Mouse (Mus musculus): Measurements from ENCODE around the gene Gm11172. TPM values are rescaled to one million over a fixed set of nuclear protein-coding genes. Genes with fewer than 3 reads are reported as not detected.
"Not testable (repeated sequence)": the region's sequence is repeated elsewhere in the genome, so short reads cannot be mapped to it uniquely, and the experiment has no call there.

The Gm11172 gene
- polyA plus RNA-seq, 1 experiment from 2014 or later, result not detected

GRCm38 (mm10) chr16:10837903-10838302, 25.2 kb downstream of the Gm11172 start:
- Histone ChIP-seq H3K27me3 (no peaks in the 10 kb centered on the region), H3K9ac (no peak overlapping the region), H3K36me3 (0 out of 2 replicates have a peak, but pooled peaks cover 3% of the 10 kb centered on the region), H3K4me2 (peak overlapping the region; percentile 15; the same call in 1 of the 2 replicates), H3K27ac (peak overlapping the region; percentile 76), H3K4me3 (replicated peaks) (no peak overlapping the region), H3K9me3 (replicated peaks) (no peaks in the 10 kb centered on the region), H3K4me1 (peaks cover 56% of the 10 kb centered on the region)
- 76% methylated on average over 1 of the region's 1 CpGs for WGBS
- ATAC-seq (replicated peaks; ENCODE audit: low FRiP score), result no peak

DNA sequence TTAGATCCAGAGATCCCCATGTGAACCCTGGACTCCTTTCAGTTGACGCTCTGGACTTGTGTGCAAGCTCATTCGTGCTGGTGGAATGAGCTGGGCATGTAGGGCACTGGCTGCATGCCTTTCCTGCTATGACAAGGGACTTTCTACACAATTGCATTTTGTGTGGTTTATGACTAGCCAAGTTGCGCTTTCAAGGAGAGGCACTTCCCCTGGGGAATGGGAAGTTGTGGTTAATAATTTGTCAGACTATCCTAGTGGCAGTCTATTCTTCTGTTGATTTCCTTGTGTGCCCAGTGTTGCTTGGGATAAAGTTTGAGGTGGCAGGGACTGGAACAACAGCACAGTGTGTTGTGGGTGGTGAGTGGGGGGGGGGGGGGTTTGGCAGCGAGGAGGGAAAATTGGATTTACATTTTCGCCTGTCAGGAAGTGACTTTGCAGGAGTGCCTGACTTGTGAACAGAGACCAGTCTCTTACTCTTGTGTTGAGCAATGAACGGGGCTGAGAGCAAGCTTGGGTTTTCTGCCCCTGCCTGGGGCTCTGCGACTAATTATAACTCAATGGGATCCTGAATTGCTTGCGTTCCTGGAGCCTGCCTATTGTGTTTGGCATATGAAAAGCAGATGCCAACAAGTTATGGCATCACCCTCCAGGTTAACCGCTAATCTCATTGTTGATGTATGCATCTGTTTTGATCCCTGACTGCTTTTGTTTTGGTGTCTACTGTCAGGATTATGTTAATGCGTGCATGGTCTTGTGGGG, 26.0 kb downstream of the Gm11172 start:
- 0 out of 2 replicates have a peak, but pooled peaks cover 3% of the 10 kb centered on the region for H3K36me3 ChIP-seq
- peak overlapping the region; percentile 76 for H3K27ac ChIP-seq
- peak; percentile 9; the same call in 1 of the 2 replicates for ATAC-seq (replicated peaks; ENCODE audit: low FRiP score)
- no peaks in the 10 kb centered on the region for H3K9me3 ChIP-seq (replicated peaks)
- H3K4me3 ChIP-seq (replicated peaks), result no peak overlapping the region
- WGBS, result 57% methylated on average over 10 of the region's 10 CpGs
- H3K4me2 ChIP-seq, result peak overlapping the region; percentile 15
- H3K27me3 ChIP-seq, result no peaks in the 10 kb centered on the region
- no peak overlapping the region for H3K9ac ChIP-seq
- peaks cover 62% of the 10 kb centered on the region for H3K4me1 ChIP-seq

- Histone ChIP-seq H3K27ac (0 out of 2 replicates have a peak overlapping the region, but pooled peaks have one; percentile 76), H3K4me3 (replicated peaks) (no peak overlapping the region), H3K4me2 (no peak overlapping the region), H3K9ac (no peak overlapping the region), H3K36me3 (0 out of 2 replicates have a peak, but pooled peaks cover 3% of the 10 kb centered on the region), H3K4me1 (peaks cover 64% of the 10 kb centered on the region), H3K9me3 (replicated peaks) (no peaks in the 10 kb centered on the region), H3K27me3 (no peaks in the 10 kb centered on the region)
- no peak for ATAC-seq (replicated peaks; ENCODE audit: low FRiP score)
- WGBS, result 75% methylated on average over 11 of the region's 14 CpGs
These were observed 27.3 kb downstream of the Gm11172 start for GRCm38 (mm10) chr16:10840018-10840417.

- Histone ChIP-seq H3K27ac (no peak overlapping the region), H3K27me3 (no peaks in the 10 kb centered on the region), H3K36me3 (0 out of 2 replicates have a peak, but pooled peaks cover 3% of the 10 kb centered on the region), H3K9ac (no peak overlapping the region), H3K4me1 (peaks cover 45% of the 10 kb centered on the region), H3K9me3 (replicated peaks) (no peaks in the 10 kb centered on the region), H3K4me2 (no peak overlapping the region), H3K4me3 (replicated peaks) (no peak overlapping the region)
- WGBS, result 41% methylated on average over 4 of the region's 4 CpGs
- no peak for ATAC-seq (replicated peaks; ENCODE audit: low FRiP score)
These were observed 29.7 kb downstream of the Gm11172 start for GRCm38 (mm10) chr16:10842282-10842855.

- H3K9me3 ChIP-seq (replicated peaks), result no peaks in the 10 kb centered on the region
- peaks cover 32% of the 10 kb centered on the region for H3K4me1 ChIP-seq
- H3K4me3 ChIP-seq (replicated peaks), result peak overlapping the region; percentile 31
- H3K36me3 ChIP-seq, result 0 out of 2 replicates have a peak, but pooled peaks cover 3% of the 10 kb centered on the region
- H3K27ac ChIP-seq, result peak overlapping the region; percentile 74
- 10% methylated on average over 18 of the region's 18 CpGs for WGBS
- H3K4me2 ChIP-seq, result peak overlapping the region; percentile 58
- H3K9ac ChIP-seq, result peak overlapping the region; percentile 19; the same call in 1 of the 2 replicates
- H3K27me3 ChIP-seq, result no peaks in the 10 kb centered on the region
- ATAC-seq (replicated peaks; ENCODE audit: low FRiP score), result no peak
These were observed 31.0 kb downstream of the Gm11172 start for GRCm38 (mm10) chr16:10843486-10844318.

DNA sequence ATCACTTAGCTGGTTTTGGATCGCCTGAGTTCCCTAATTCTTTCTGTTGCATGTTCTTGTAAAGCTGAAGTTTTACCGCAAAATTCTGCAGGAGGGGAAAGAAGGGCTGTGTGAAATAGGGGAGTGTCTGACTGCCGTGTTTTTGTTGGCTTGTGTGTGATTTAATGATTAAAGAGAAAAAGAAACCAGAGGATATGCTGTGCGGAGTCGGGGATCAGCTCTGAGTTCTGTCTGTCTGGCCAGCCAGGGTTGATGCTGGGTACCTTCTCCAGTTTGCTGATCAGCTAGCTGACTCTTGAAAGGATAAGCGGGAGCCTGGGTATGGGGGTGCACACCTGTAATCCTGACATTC, 31.6 kb downstream of the Gm11172 start:
- Histone ChIP-seq H3K9ac (peak overlapping the region; percentile 19; the same call in 1 of the 2 replicates), H3K9me3 (replicated peaks) (no peaks in the 10 kb centered on the region), H3K4me3 (replicated peaks) (peak overlapping the region; percentile 31), H3K27me3 (no peaks in the 10 kb centered on the region), H3K4me2 (peak overlapping the region; percentile 58), H3K27ac (peak overlapping the region; percentile 74), H3K36me3 (0 out of 2 replicates have a peak, but pooled peaks cover 3% of the 10 kb centered on the region), H3K4me1 (peaks cover 26% of the 10 kb centered on the region)
- no peak for ATAC-seq (replicated peaks; ENCODE audit: low FRiP score)
- 26% methylated on average over 6 of the region's 6 CpGs for WGBS

GRCm38 (mm10) chr16:10845952-10846351, 33.2 kb downstream of the Gm11172 start:
- WGBS, result 74% methylated on average over 6 of the region's 6 CpGs
- Histone ChIP-seq H3K36me3 (0 out of 2 replicates have a peak, but pooled peaks cover 3% of the 10 kb centered on the region), H3K9me3 (replicated peaks) (no peaks in the 10 kb centered on the region), H3K4me2 (no peak overlapping the region), H3K27me3 (no peaks in the 10 kb centered on the region), H3K4me3 (replicated peaks) (no peak overlapping the region), H3K9ac (no peak overlapping the region), H3K27ac (no peak overlapping the region), H3K4me1 (peaks cover 27% of the 10 kb centered on the region)
- no peak for ATAC-seq (replicated peaks; ENCODE audit: low FRiP score)

- Histone ChIP-seq H3K4me3 (replicated peaks) (no peak overlapping the region), H3K9me3 (replicated peaks) (no peaks in the 10 kb centered on the region), H3K4me2 (no peak overlapping the region), H3K9ac (no peak overlapping the region), H3K36me3 (no peaks in the 10 kb centered on the region), H3K4me1 (peaks cover 27% of the 10 kb centered on the region), H3K27me3 (no peaks in the 10 kb centered on the region), H3K27ac (no peak overlapping the region)
- 53% methylated on average over 4 of the region's 4 CpGs for WGBS
- peak; percentile 68; the same call in 1 of the 2 replicates for ATAC-seq (replicated peaks; ENCODE audit: low FRiP score)
These were observed 33.8 kb downstream of the Gm11172 start for GRCm38 (mm10) chr16:10846503-10846902.

- Histone ChIP-seq H3K27ac (peak overlapping the region; percentile 1; the same call in 1 of the 2 replicates), H3K4me1 (peaks cover 8% of the 10 kb centered on the region), H3K4me2 (no peak overlapping the region), H3K9ac (no peak overlapping the region), H3K9me3 (replicated peaks) (no peaks in the 10 kb centered on the region), H3K4me3 (replicated peaks) (no peak overlapping the region), H3K36me3 (no peaks in the 10 kb centered on the region), H3K27me3 (no peaks in the 10 kb centered on the region)
- ATAC-seq (replicated peaks; ENCODE audit: low FRiP score), result no peak
- 65% methylated on average over 12 of the region's 12 CpGs for WGBS
These were observed 37.5 kb downstream of the Gm11172 start for GRCm38 (mm10) chr16:10849965-10850861.

- 56% methylated on average over 4 of the region's 4 CpGs for WGBS
- Histone ChIP-seq H3K27ac (no peak overlapping the region; the same call in 1 of the 2 replicates), H3K4me1 (peaks cover 8% of the 10 kb centered on the region), H3K4me3 (replicated peaks) (no peak overlapping the region), H3K27me3 (no peaks in the 10 kb centered on the region), H3K9ac (no peak overlapping the region), H3K9me3 (replicated peaks) (no peaks in the 10 kb centered on the region), H3K36me3 (no peaks in the 10 kb centered on the region), H3K4me2 (no peak overlapping the region)
- no peak for ATAC-seq (replicated peaks; ENCODE audit: low FRiP score)
These were observed 38.2 kb downstream of the Gm11172 start for GRCm38 (mm10) chr16:10850905-10851304.

GRCm38 (mm10) chr16:10852216-10852615, 39.5 kb downstream of the Gm11172 start:
- not testable (repeated sequence) for H3K9ac ChIP-seq; H3K9me3 ChIP-seq (replicated peaks); H3K4me2 ChIP-seq; H3K27ac ChIP-seq; ATAC-seq (replicated peaks; ENCODE audit: low FRiP score); H3K4me3 ChIP-seq (replicated peaks); H3K36me3 ChIP-seq; H3K4me1 ChIP-seq; H3K27me3 ChIP-seq
- 91% methylated on average over 10 of the region's 10 CpGs for WGBS

All from kidney, embryonic 15.5 days (tissue).